Mouse (Mus musculus) ES-E14 (cell line): ENCODE measurements around the gene Polq.

Experiments used
- HCFC1 ChIP-seq: IDR thresholded peaks from 2 replicates; pipeline ENCODE4 v1.6.1; 2012; ENCODE audit warnings: low read length, inconsistent platforms, borderline replicate concordance; ENCODE audit not compliant: insufficient read depth
- ZNF384 ChIP-seq: IDR thresholded peaks from 2 replicates; pipeline ENCODE4 v1.6.1; 2012; ENCODE audit warnings: low read depth, low read length, inconsistent platforms

GRCm38 (mm10) chr16:37059631-37060030 is 48.0 kb downstream of the Polq start:
- TF ChIP-seq HCFC1, result no peak
- TF ChIP-seq ZNF384, result no peak
